Mouse (Mus musculus): ENCODE data around the gene Hprt. TPM values are rescaled to one million over a fixed set of nuclear protein-coding genes. Genes with fewer than 3 reads are reported as not detected.

Hprt gene
- polyA plus RNA-seq (2014; fragmentation: Illumina TruSeq; extraction: RNeasy Lipid Tissue Mini Kit (QIAGEN cat#74804); ENCODE audit: low replicate concordance): 368 TPM

GRCm38 (mm10) chrX:52987905-52988783 lies at the start of gene Hprt:
Gene Hprt (plus strand): TSS chrX:52988137.

Other genes with a start within 250 kb of the Hprt start
- gene Ccdc160, start 196.9 kb upstream of the Hprt start, polyA plus RNA-seq (2014; fragmentation: Illumina TruSeq; extraction: RNeasy Lipid Tissue Mini Kit (QIAGEN cat#74804); ENCODE audit: low replicate concordance): 0.56 TPM
- gene Phf6, start 75.9 kb upstream of the Hprt start, polyA plus RNA-seq (2014; fragmentation: Illumina TruSeq; extraction: RNeasy Lipid Tissue Mini Kit (QIAGEN cat#74804); ENCODE audit: low replicate concordance): 30.9 TPM